Mouse (Mus musculus) forebrain, embryonic 12.5 days (tissue): ENCODE data around the gene Nudc. TPM values are rescaled to one million over a fixed set of nuclear protein-coding genes. Genes with fewer than 3 reads are reported as not detected.

Experiments used
- ATAC-seq: fragments of 200-750 bp; cut with Nextera tagmentation; 2 replicates; pipeline ENCODE4 v1.8.0; 2017; ENCODE audit warnings: moderate TSS enrichment; ENCODE audit not compliant: low FRiP score
- H3K27ac ChIP-seq: fragments of 300-500 bp; sonication (generic); 2 replicates; pipeline ENCODE4 v1.5.1; 2016; ENCODE audit warnings: mild to moderate bottlenecking
- H3K27me3 ChIP-seq: fragments of 300-500 bp; sonication (generic); 2 replicates; pipeline ENCODE4 v1.6.1; 2016; ENCODE audit warnings: mild to moderate bottlenecking
- H3K36me3 ChIP-seq: fragments of 300-500 bp; sonication (generic); replicated peaks from 2 replicates; pipeline ENCODE4 v1.6.1; 2016; ENCODE audit warnings: mild to moderate bottlenecking
- H3K4me1 ChIP-seq: fragments of 300-500 bp; sonication (generic); 2 replicates; pipeline ENCODE4 v1.6.1; 2016
- H3K4me2 ChIP-seq: fragments of 300-500 bp; sonication (generic); 2 replicates; pipeline ENCODE4 v1.6.1; 2016; ENCODE audit warnings: mild to moderate bottlenecking, moderate library complexity
- H3K4me3 ChIP-seq: fragments of 300-500 bp; sonication (generic); replicated peaks from 2 replicates; pipeline ENCODE4 v1.5.1; 2016; ENCODE audit warnings: mild to moderate bottlenecking
- H3K9ac ChIP-seq: fragments of 300-500 bp; sonication (generic); 2 replicates; pipeline ENCODE4 v1.6.1; 2016; ENCODE audit warnings: mild to moderate bottlenecking
- H3K9me3 ChIP-seq: fragments of 300-500 bp; sonication (generic); 2 replicates; pipeline ENCODE4 v1.6.1; 2016
- WGBS: fragments of 180-500 bp; shearing (Covaris S2); methylation state at CpG from one replicate; pipeline ENCODE4 v1.1.7; 2016; 5-methylcytosine and 5-hydroxymethylcytosine counted together
- polyA plus RNA-seq: library from polyadenylated mRNA; unstranded; fragments of >200 nt; fragmentation: Nextera tagmentation; extraction: Ambion mirVana; gene quantifications from 2 replicates; pipeline ENCODE4 v1.2.1, GENCODE M21; 2016

Nudc gene
- polyA plus RNA-seq, 1 experiment from 2014 or later = 406 TPM

DNA sequence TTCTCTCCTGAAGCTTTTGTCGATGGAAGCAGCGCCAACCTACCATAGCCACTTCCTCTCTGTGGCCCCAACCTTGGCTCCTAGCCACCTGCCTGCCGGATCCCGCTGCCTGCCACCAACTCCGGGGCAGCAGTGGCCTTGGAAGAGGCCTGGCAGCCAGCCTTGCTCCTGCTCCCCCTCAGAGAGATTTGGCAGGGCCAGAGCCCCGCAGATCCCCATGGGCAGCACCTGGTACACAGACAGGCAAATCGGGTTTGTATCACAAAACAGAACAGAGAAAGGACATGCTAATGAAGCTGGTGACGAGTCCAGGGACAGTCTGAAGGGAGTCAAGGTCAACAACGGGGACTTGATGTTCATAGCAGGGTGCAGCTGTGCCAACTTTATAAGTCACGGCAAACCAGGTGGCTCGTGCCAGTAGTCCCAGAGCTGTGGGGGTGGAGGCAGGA lies 17.4 kb upstream of the Nudc start:
- Histone ChIP-seq H3K4me3 (no peak overlapping the region), H3K9me3 (no peaks in the 10 kb centered on the region), H3K36me3 (no peaks in the 10 kb centered on the region), H3K4me1 (no peaks in the 10 kb centered on the region), H3K4me2 (no peak overlapping the region), H3K9ac (no peak overlapping the region), H3K27me3 (no peaks in the 10 kb centered on the region), H3K27ac (no peak overlapping the region)
- WGBS = 81% methylated on average over 11 of the region's 11 CpGs
- ATAC-seq = no peak

- no peak for ATAC-seq
- H3K27me3 ChIP-seq = no peaks in the 10 kb centered on the region
- no peaks in the 10 kb centered on the region for H3K36me3 ChIP-seq
- no peak overlapping the region for H3K4me3 ChIP-seq
- H3K27ac ChIP-seq = no peak overlapping the region
- no peaks in the 10 kb centered on the region for H3K9me3 ChIP-seq
- H3K4me1 ChIP-seq = no peaks in the 10 kb centered on the region
- WGBS = 79% methylated on average over 4 of the region's 4 CpGs
- no peak overlapping the region for H3K9ac ChIP-seq
- no peak overlapping the region for H3K4me2 ChIP-seq
These were observed 15.8 kb upstream of the Nudc start for GRCm38 (mm10) chr4:133561622-133562021.

DNA sequence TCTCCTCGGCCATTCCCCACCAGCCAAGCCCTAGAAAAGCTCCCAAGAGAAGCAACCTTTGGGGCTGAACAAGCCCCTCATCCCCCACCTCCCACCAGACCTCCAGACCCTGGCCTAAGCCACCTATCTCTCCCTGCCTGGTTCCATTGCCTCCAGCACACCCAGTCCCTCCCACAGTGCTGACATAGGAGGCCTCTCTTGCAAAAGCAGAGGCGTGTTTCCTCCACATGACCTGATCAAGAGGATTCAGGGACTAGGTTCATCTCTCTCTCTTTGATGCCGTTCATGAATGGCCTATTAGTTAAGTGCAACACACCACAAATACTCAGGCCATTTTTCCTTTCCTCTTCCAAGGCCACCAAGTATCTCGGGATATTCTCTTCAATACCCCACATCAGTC lies 14.1 kb upstream of the Nudc start:
- no peak for ATAC-seq
- Histone ChIP-seq H3K9ac (no peak overlapping the region), H3K27me3 (no peaks in the 10 kb centered on the region), H3K4me3 (no peak overlapping the region), H3K4me1 (no peaks in the 10 kb centered on the region), H3K27ac (no peak overlapping the region), H3K36me3 (no peaks in the 10 kb centered on the region), H3K4me2 (no peak overlapping the region), H3K9me3 (no peaks in the 10 kb centered on the region)
- 80% methylated on average over 4 of the region's 4 CpGs for WGBS

DNA sequence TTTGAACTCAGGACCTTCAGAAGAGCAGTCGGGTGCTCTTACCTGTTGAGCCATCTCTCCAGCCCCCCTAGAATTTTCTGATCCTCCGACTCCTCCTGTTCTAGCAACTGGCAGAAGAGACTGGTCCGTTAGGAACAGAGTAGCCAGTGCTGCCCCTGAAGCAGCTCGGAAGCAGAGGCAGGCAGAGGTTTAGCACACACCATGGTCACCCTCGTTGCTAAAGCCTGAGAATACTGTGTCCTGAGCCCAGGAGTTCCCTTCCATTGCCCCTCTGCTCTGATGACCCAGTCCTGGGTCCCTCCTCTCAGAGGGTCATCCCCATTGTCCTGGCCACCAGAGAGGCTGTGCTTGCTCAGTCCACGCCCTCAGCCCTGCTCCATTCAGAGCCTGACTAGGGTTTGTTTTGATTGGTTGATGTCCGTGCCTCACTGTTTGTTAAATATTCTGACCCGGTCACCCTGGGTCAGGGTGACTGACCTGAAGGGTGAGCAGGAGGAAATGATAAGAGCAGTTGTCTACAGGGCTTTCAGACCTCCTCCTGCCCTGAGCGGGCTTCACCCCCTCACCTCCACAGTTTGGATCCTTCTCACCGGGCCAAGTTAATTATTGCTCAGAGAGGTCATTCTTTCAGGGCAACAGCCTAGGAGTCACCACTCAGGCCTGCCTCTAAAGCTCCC lies 11.4 kb upstream of the Nudc start:
- no peak overlapping the region for H3K4me2 ChIP-seq
- no peaks in the 10 kb centered on the region for H3K36me3 ChIP-seq
- no peak overlapping the region for H3K9ac ChIP-seq
- H3K27me3 ChIP-seq = peaks cover 14% of the 10 kb centered on the region; the same call in 1 of the 2 replicates
- no peaks in the 10 kb centered on the region for H3K4me1 ChIP-seq
- H3K9me3 ChIP-seq = no peaks in the 10 kb centered on the region
- WGBS = 42% methylated on average over 10 of the region's 10 CpGs
- no peak for ATAC-seq
- no peak overlapping the region for H3K4me3 ChIP-seq
- no peak overlapping the region for H3K27ac ChIP-seq

DNA sequence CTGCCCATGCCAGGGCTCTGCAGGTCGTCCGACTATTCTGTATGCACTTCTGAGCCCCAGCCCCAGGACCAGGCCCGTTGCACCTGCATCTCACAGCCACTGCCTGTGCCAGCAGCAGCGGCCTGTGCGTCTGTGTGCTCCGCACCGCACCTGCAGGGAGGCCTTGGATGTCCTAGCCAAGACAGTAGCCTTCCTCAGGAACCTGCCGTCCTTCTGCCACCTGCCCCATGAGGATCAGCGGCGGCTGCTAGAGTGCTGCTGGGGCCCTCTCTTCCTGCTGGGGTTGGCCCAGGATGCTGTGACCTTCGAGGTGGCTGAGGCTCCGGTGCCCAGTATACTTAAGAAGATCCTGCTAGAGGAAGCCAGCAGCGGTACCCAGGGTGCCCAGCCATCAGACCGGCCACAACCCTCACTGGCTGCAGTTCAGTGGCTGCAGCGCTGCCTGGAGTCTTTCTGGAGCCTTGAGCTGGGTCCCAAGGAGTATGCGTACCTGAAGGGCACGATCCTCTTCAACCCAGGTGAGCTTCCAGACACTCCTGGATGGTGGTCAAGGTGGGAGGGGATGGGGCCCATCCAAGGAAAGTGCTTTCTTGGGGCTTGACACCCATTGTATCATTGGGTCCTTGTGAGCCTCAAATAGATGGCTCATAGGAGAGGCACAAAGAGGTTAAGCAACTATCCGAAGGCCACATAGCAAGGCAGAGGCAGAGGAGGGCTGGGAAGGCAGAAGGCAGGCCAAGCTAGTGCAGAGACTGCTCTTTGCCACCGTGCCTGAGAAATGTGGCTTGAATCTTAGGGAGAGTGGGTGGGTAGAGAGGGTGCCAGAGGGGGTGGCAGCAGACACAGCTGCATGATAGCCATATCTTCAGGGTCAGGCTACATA lies 7.9 kb upstream of the Nudc start:
- Histone ChIP-seq H3K4me3 (no peak overlapping the region), H3K36me3 (no peaks in the 10 kb centered on the region), H3K4me2 (no peak overlapping the region), H3K9me3 (no peaks in the 10 kb centered on the region), H3K27me3 (peaks cover 22% of the 10 kb centered on the region; the same call in 1 of the 2 replicates), H3K27ac (no peak overlapping the region), H3K4me1 (no peaks in the 10 kb centered on the region), H3K9ac (no peak overlapping the region)
- ATAC-seq = no peak
- 80% methylated on average over 19 of the region's 19 CpGs for WGBS

GRCm38 (mm10) chr4:133552768-133553447 lies 7.1 kb upstream of the Nudc start, which contains the start of gene Nr0b2:
Gene Nr0b2 (plus strand): TSS chr4:133553376.
- no peaks in the 10 kb centered on the region for H3K36me3 ChIP-seq
- no peak within 1 kb of the TSS for H3K4me2 ChIP-seq
- H3K27me3 ChIP-seq = peaks cover 22% of the 10 kb centered on the region; the same call in 1 of the 2 replicates
- H3K9ac ChIP-seq = no peak within 1 kb of the TSS
- no peak within 1 kb of the TSS for H3K4me3 ChIP-seq
- H3K27ac ChIP-seq = no peak within 1 kb of the TSS
- H3K9me3 ChIP-seq = no peaks in the 10 kb centered on the region
- ATAC-seq = no peak
- WGBS = 74% methylated on average over 10 of the region's 10 CpGs
- H3K4me1 ChIP-seq = no peaks in the 10 kb centered on the region

DNA sequence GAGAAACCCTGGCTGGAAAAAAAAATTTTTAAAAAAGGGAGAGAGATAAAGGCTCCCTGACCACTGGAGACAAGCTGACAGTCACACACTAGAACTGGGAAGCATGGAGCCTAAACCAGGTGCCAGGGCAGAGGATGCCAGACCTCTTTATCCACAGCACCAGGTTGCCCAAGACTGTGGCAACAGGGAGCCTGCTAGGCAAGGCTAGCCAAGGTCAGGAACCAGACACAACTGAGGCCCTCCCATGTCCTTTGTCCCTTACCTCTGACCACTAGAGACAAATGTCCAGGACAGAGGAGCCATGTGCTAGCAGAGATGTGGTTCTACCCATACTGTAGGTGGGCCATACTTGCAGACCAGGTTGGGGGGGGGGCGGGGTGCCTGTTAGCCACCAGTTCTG lies 6.2 kb upstream of the Nudc start:
- Histone ChIP-seq H3K27me3 (peaks cover 22% of the 10 kb centered on the region; the same call in 1 of the 2 replicates), H3K36me3 (no peaks in the 10 kb centered on the region), H3K9ac (no peak overlapping the region), H3K4me3 (no peak overlapping the region), H3K4me2 (no peak overlapping the region), H3K9me3 (no peaks in the 10 kb centered on the region), H3K4me1 (no peaks in the 10 kb centered on the region), H3K27ac (no peak overlapping the region)
- ATAC-seq = no peak
- 84% methylated on average over 1 of the region's 1 CpGs for WGBS

DNA sequence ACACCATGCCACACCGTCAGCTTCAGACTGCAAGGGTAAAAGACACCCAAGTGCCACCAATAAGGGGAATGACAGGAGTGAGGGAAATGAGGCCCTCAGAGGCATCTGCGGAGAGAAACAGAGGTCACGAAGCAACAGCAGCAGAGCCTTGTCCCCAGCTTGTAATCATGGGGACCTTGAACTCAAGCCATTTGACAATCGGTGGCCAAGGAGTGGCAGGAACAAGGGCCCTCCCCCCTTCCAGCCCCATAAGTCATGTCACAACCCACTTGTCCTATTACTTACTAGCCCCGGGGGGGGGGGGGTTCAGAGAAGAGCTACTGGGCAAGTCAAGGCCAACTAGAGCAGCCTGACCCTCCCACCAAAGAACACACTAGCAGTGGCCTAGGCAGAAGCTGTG lies 9.1 kb downstream of the Nudc start:
- H3K36me3 ChIP-seq = peaks cover 97% of the 10 kb centered on the region
- 93% methylated on average over 5 of the region's 5 CpGs for WGBS

DNA sequence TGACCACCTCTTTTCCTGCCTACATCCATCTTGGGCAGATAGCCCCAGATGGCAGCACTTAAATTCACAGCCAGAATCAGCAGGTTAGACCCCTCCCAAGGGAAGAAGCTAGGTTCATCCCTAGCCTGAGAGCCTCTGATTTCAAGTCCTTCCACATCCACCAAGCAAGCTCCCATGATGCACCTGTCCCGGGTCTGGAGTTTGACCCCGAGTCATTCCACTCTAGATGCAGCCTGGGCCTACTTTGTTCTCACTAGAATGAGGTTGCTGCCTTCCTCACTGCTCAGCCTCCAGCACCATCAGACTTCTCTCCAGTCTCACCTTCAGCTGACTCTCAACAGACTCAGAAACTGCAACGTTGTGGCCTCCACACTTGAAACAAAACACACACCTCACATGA lies 9.7 kb downstream of the Nudc start:
- Histone ChIP-seq H3K9ac (no peak overlapping the region), H3K36me3 (peaks cover 97% of the 10 kb centered on the region), H3K4me1 (no peaks in the 10 kb centered on the region), H3K4me2 (no peak overlapping the region), H3K27me3 (no peaks in the 10 kb centered on the region), H3K4me3 (no peak overlapping the region), H3K27ac (no peak overlapping the region), H3K9me3 (no peaks in the 10 kb centered on the region)
- WGBS = 87% methylated on average over 3 of the region's 3 CpGs
- ATAC-seq = no peak

More for the DNA sequence above, 9.1 kb downstream of the Nudc start:
- no peak overlapping the region for H3K4me2 ChIP-seq
- no peak overlapping the region for H3K4me3 ChIP-seq
- H3K9ac ChIP-seq = no peak overlapping the region
- H3K9me3 ChIP-seq = no peaks in the 10 kb centered on the region
- no peaks in the 10 kb centered on the region for H3K4me1 ChIP-seq
- ATAC-seq = no peak
- H3K27me3 ChIP-seq = no peaks in the 10 kb centered on the region
- no peak overlapping the region for H3K27ac ChIP-seq

DNA sequence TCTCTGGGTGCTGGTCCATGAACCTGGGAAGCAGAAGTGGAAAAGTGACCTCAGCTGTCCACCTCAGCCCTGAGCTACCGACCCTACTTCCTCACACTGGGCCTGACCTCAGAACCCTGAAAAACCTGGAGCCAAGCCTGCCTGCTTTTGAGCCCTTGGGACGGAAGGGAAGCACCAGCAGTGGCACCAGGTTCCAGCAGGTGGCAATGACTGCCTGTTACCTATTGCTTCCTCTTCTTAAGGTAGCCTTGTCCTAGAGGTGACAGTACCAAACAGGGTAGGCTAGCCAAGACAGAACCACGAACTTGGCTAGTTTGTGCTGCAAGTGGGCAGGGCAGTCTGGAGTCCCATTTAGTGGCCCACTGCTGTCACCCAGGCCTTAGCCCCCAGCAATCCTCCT lies 13.0 kb downstream of the Nudc start:
- Histone ChIP-seq H3K36me3 (peaks cover 95% of the 10 kb centered on the region), H3K4me3 (no peak overlapping the region), H3K27me3 (no peaks in the 10 kb centered on the region), H3K4me2 (no peak overlapping the region), H3K4me1 (no peaks in the 10 kb centered on the region), H3K9me3 (no peaks in the 10 kb centered on the region), H3K27ac (no peak overlapping the region), H3K9ac (no peak overlapping the region)
- no peak for ATAC-seq
- 88% methylated on average over 3 of the region's 3 CpGs for WGBS

DNA sequence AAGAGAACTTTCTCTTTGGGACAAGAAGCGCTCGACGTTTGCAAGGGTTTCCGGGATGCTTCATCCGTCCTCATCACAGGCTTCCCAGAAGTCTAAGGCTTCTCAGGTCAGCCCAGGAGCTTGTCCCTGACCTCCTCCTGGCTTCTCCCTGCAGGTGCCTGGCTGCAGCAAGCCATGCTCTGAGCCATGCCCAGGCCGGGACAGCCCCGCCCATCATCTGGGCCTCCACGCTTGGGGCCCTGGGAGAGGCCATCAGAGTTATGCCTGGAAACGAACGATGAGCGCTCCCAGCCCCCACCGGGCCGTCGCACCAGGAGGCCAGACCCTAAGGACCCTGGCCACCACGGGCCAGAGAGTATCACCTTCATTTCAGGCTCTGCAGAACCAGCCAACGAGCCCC lies 18.0 kb downstream of the Nudc start:
- Histone ChIP-seq H3K4me3 (no peak overlapping the region), H3K27ac (no peak overlapping the region), H3K9ac (no peak overlapping the region), H3K9me3 (no peaks in the 10 kb centered on the region), H3K4me2 (no peak overlapping the region), H3K36me3 (peaks cover 48% of the 10 kb centered on the region), H3K4me1 (no peaks in the 10 kb centered on the region), H3K27me3 (no peaks in the 10 kb centered on the region)
- WGBS = 78% methylated on average over 16 of the region's 16 CpGs
- ATAC-seq = no peak

DNA sequence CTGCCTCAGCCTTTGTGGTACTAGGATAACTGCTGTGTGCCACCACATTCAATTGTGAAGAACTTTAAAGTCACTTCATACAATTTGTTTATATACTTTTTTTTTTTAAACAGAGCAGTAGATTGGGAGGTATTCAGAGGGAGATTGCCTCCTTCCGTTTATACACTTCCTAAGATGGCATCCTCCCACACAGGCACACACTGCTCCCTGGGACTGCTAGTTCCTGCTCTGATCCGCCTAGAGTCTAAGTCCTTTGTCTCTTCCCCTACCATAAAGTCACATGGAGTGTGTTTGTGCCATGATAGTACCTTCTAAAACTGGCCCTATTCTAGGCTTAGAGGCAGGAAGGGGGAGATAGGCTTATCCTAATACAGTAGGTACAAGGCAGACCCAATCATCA lies 24.3 kb downstream of the Nudc start:
- no peak for ATAC-seq
- 72% methylated on average over 2 of the region's 2 CpGs for WGBS
- H3K27me3 ChIP-seq = peaks cover 56% of the 10 kb centered on the region

More for the DNA sequence above, 24.3 kb downstream of the Nudc start:
- Histone ChIP-seq H3K4me3 (no peak overlapping the region), H3K4me2 (no peak overlapping the region), H3K27ac (no peak overlapping the region), H3K9me3 (no peaks in the 10 kb centered on the region), H3K4me1 (peaks cover 9% of the 10 kb centered on the region), H3K9ac (no peak overlapping the region), H3K36me3 (no peaks in the 10 kb centered on the region)
